Mouse (Mus musculus) intestine, postnatal 0 days (tissue): ENCODE results near the gene Gja6. TPM values are rescaled to one million over a fixed set of nuclear protein-coding genes. Genes with fewer than 3 reads are reported as not detected.

Experiments used
- ATAC-seq: fragments of 200-750 bp; cut with Nextera tagmentation; 2 replicates; pipeline ENCODE4 v1.8.0; 2017; ENCODE audit warnings: mild to moderate bottlenecking, moderate TSS enrichment, moderate library complexity
- H3K27ac ChIP-seq: fragments of 300-500 bp; sonication (generic); 2 replicates; pipeline ENCODE4 v1.5.1; 2014; ENCODE audit warnings: mild to moderate bottlenecking, low read depth, low read length, moderate library complexity
- H3K27me3 ChIP-seq: fragments of 300-500 bp; sonication (generic); replicated peaks from 2 replicates; pipeline ENCODE4 v1.6.1; 2014; ENCODE audit warnings: low read length, mixed read lengths; ENCODE audit not compliant: control insufficient read depth, insufficient read depth
- H3K36me3 ChIP-seq: fragments of 300-500 bp; sonication (generic); 2 replicates; pipeline ENCODE4 v1.6.1; 2014; ENCODE audit warnings: mild to moderate bottlenecking, moderate library complexity; ENCODE audit not compliant: control insufficient read depth, insufficient read depth
- H3K4me1 ChIP-seq: fragments of 300-500 bp; sonication (generic); replicated peaks from 2 replicates; pipeline ENCODE4 v1.6.1; 2014; ENCODE audit warnings: antibody characterized with exemption, low read length, mixed read lengths; ENCODE audit not compliant: control insufficient read depth, insufficient read depth
- H3K4me2 ChIP-seq: fragments of 300-500 bp; sonication (generic); replicated peaks from 2 replicates; pipeline ENCODE4 v1.6.1; 2014; ENCODE audit warnings: low read depth, mild to moderate bottlenecking, moderate library complexity
- H3K4me3 ChIP-seq: fragments of 300-500 bp; sonication (generic); 2 replicates; pipeline ENCODE4 v1.5.1; 2014; ENCODE audit warnings: low read depth, low read length
- H3K9ac ChIP-seq: fragments of 300-500 bp; sonication (generic); 2 replicates; pipeline ENCODE4 v1.6.1; 2014; ENCODE audit warnings: mild to moderate bottlenecking, low read depth, low read length
- H3K9me3 ChIP-seq: fragments of 300-500 bp; sonication (generic); 2 replicates; pipeline ENCODE4 v1.6.1; 2016; ENCODE audit warnings: mixed run types; ENCODE audit not compliant: control insufficient read depth
- CTCF ChIP-seq: sonication (generic); IDR thresholded peaks from 2 replicates; pipeline ENCODE4 v1.5.1; 2016; ENCODE audit warnings: low read depth, mild to moderate bottlenecking, control low read depth, antibody characterized with exemption, moderate library complexity
- WGBS: fragments of 180-500 bp; shearing (Covaris S2); extraction: QIAGEN DNeasy Blood & Tissue Kit; methylation state at CpG from one replicate; pipeline ENCODE4 v1.1.7; 2014; 5-methylcytosine and 5-hydroxymethylcytosine counted together
- polyA plus RNA-seq: library from polyadenylated mRNA; unstranded; fragments of >200 nt; fragmentation: Nextera tagmentation; extraction: Ambion mirVana; gene quantifications from 2 replicates; pipeline ENCODE4 v1.2.1, GENCODE M21; 2015

The Gja6 gene
- polyA plus RNA-seq, 1 experiment from 2014 or later, result 0.09 TPM

DNA sequence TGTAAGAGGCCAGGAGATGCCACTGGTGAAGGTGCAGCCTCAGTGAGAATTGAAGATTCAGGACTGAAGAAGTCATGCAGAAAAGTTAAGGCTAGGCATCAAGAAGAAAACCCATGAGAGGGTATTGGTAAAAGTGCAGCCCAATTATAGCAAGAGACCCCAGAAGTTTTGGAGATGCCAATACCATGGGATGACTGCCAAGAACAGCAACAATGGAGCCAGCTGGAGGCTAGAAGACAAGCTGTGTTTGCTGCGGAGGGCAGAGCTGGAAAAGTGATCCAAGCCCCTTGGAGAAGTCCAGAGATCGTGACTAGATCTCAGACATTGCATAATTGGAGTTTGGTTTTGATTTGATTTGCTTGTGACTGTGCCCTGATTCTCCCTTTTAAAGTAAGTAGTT is 20.6 kb downstream of the Gja6 start:
- Histone ChIP-seq H3K27me3 (no peaks in the 10 kb centered on the region), H3K4me3 (no peak overlapping the region), H3K4me1 (no peaks in the 10 kb centered on the region), H3K4me2 (no peak overlapping the region), H3K9me3 (no peaks in the 10 kb centered on the region), H3K9ac (no peak overlapping the region), H3K36me3 (no peaks in the 10 kb centered on the region), H3K27ac (no peak overlapping the region)
- TF ChIP-seq CTCF, result no peak
- ATAC-seq, result no peak
- 73% methylated on average over 2 of the region's 2 CpGs for WGBS

DNA sequence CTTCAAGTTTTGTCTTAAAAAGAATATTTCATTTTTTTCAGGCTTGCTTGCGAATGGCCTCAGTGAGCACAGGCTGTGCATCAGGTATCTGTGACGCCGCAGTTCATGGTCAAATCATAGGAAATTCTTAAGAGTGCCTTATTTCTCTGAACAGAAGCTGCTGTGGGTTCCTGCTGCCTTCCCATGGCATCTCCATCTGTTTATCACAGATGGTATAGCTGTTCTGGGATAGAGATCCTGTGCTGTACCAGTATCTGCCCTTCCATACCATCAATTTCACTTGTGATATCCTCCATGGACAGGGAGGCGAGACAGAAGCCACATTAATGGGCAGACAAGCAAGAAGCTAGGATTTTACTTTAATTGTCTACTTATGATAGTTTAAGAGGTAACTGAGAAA is 40.3 kb downstream of the Gja6 start:
- no peak for TF ChIP-seq CTCF
- Histone ChIP-seq H3K9me3 (no peaks in the 10 kb centered on the region), H3K9ac (no peak overlapping the region), H3K27me3 (no peaks in the 10 kb centered on the region), H3K36me3 (no peaks in the 10 kb centered on the region), H3K4me2 (no peak overlapping the region), H3K27ac (no peak overlapping the region), H3K4me3 (no peak overlapping the region), H3K4me1 (no peaks in the 10 kb centered on the region)
- ATAC-seq, result no peak
- 87% methylated on average over 4 of the region's 4 CpGs for WGBS

DNA sequence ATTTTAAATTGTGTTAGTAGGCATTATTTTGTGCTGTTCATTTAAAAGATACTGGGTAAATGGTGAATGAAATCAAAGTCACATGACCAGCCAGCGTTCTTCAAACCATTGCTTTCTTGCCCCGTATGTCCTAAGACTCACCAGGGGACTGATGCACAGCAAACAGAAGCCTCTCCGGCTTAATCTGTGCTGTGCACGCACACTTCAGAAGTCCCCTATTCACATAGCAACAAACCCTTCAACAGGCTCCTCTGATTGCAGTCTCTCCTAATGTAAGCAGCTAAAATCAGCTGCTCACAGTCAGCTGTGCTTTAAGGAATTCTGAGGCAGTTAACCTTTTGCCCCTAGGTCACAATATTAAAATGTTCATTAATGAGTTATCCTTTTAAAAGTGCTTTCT is 41.8 kb downstream of the Gja6 start:
- H3K4me2 ChIP-seq, result no peak overlapping the region
- 73% methylated on average over 4 of the region's 4 CpGs for WGBS
- ATAC-seq, result no peak

DNA sequence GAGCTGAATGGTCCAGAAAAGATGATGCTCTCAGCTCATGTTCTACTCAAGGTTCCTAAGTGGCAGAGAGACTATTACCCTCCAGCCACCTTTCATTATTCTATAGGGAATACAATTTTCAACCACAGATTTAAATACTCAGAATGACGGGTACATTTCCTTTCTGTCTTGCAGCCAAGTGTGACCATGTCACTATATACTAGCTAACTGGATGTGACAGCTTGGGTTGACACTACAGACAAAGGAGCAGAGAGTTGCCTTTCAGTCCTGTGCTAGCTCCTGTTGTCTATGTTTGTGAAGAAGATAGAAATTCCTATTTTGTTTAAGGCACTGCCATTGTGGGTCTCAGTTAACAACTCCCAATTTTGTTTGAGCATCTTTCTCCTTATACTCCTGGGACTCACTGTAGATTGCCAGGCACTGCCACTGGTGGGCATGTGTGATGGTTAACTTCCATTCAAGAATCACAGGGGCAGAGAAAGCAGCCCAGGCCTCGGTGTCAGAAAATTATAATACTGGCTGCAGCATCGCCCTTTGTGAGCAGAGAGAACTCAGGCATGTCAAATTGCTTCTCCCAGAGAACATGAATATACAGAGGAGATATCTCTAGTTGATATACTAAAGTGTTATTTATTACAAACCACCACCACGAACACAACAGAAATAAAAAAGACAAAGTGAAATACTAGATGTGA is 43.0 kb downstream of the Gja6 start:
- ATAC-seq, result no peak
- TF ChIP-seq CTCF, result no peak

More for the DNA sequence above, 41.8 kb downstream of the Gja6 start:
- no peaks in the 10 kb centered on the region for H3K27me3 ChIP-seq
- H3K9me3 ChIP-seq, result no peaks in the 10 kb centered on the region
- H3K9ac ChIP-seq, result no peak overlapping the region
- no peak overlapping the region for H3K27ac ChIP-seq
- no peak for TF ChIP-seq CTCF
- no peaks in the 10 kb centered on the region for H3K4me1 ChIP-seq
- H3K36me3 ChIP-seq, result no peaks in the 10 kb centered on the region
- no peak overlapping the region for H3K4me3 ChIP-seq

More for the DNA sequence above, 43.0 kb downstream of the Gja6 start:
- Histone ChIP-seq H3K4me2 (no peak overlapping the region), H3K9me3 (no peaks in the 10 kb centered on the region), H3K4me3 (no peak overlapping the region), H3K4me1 (no peaks in the 10 kb centered on the region), H3K36me3 (no peaks in the 10 kb centered on the region), H3K9ac (no peak overlapping the region), H3K27me3 (no peaks in the 10 kb centered on the region), H3K27ac (no peak overlapping the region)
- WGBS, result 85% methylated on average over 4 of the region's 4 CpGs

Other genes with a start within 250 kb of the Gja6 start
- 4.1 and 6.4 TPM in 2 replicates for gene Ppef1, start 171.3 kb downstream of the Gja6 start, polyA plus RNA-seq
- gene Rs1, start 139.0 kb downstream of the Gja6 start, polyA plus RNA-seq, result 0.05 TPM in 1 of 2 replicates, not detected in the other
- 0.66 and 0.80 TPM in 2 replicates for gene Cdkl5, start 87.7 kb upstream of the Gja6 start, polyA plus RNA-seq
- gene Scml2, start 210.1 kb upstream of the Gja6 start, polyA plus RNA-seq, result 0.51 and 0.58 TPM in 2 replicates